Mouse (Mus musculus) liver, embryonic 12.5 days (tissue): ENCODE data around the gene D430041D05Rik. TPM values are rescaled to one million over a fixed set of nuclear protein-coding genes. Genes with fewer than 3 reads are reported as not detected.

Experiments used
- ATAC-seq: fragments of 200-750 bp; cut with Nextera tagmentation; 2 replicates; pipeline ENCODE4 v1.8.0; 2017; ENCODE audit warnings: moderate number of reproducible peaks, mild to moderate bottlenecking, moderate library complexity
- H3K27ac ChIP-seq: fragments of 300-500 bp; sonication (generic); 2 replicates; pipeline ENCODE4 v1.5.1; 2016; ENCODE audit warnings: mild to moderate bottlenecking
- H3K27me3 ChIP-seq: fragments of 300-500 bp; sonication (generic); replicated peaks from 2 replicates; pipeline ENCODE4 v1.6.1; 2016; ENCODE audit warnings: mild to moderate bottlenecking, moderate library complexity
- H3K36me3 ChIP-seq: fragments of 300-500 bp; sonication (generic); 2 replicates; pipeline ENCODE4 v1.6.1; 2016; ENCODE audit warnings: mild to moderate bottlenecking, moderate library complexity
- H3K4me1 ChIP-seq: fragments of 300-500 bp; sonication (generic); 2 replicates; pipeline ENCODE4 v1.6.1; 2016
- H3K4me2 ChIP-seq: fragments of 300-500 bp; sonication (generic); 2 replicates; pipeline ENCODE4 v1.6.1; 2016; ENCODE audit warnings: mild to moderate bottlenecking, moderate library complexity
- H3K4me3 ChIP-seq: fragments of 300-500 bp; sonication (generic); 2 replicates; pipeline ENCODE4 v1.5.1; 2016; ENCODE audit warnings: mild to moderate bottlenecking, moderate library complexity
- H3K9ac ChIP-seq: fragments of 300-500 bp; sonication (generic); 2 replicates; pipeline ENCODE4 v1.6.1; 2016; ENCODE audit warnings: mild to moderate bottlenecking, moderate library complexity
- H3K9me3 ChIP-seq: fragments of 300-500 bp; sonication (generic); replicated peaks from 2 replicates; pipeline ENCODE4 v1.6.1; 2016; ENCODE audit warnings: mild to moderate bottlenecking, moderate library complexity
- WGBS: fragments of 180-500 bp; shearing (Covaris S2); methylation state at CpG from one replicate; pipeline ENCODE4 v1.1.7; 2016; ENCODE audit not compliant: insufficient replicate concordance; 5-methylcytosine and 5-hydroxymethylcytosine counted together
- polyA plus RNA-seq: library from polyadenylated mRNA; unstranded; fragments of >200 nt; fragmentation: Nextera tagmentation; extraction: Ambion mirVana; gene quantifications from 2 replicates; pipeline ENCODE4 v1.2.1, GENCODE M21; 2016

D430041D05Rik gene
- polyA plus RNA-seq, 1 experiment from 2014 or later = 0.02 TPM

- 67% methylated on average over 4 of the region's 4 CpGs for WGBS
- Histone ChIP-seq H3K9me3 (no peaks in the 10 kb centered on the region), H3K4me3 (no peak overlapping the region), H3K4me2 (no peak overlapping the region), H3K27ac (no peak overlapping the region), H3K36me3 (no peaks in the 10 kb centered on the region), H3K9ac (no peak overlapping the region), H3K4me1 (no peaks in the 10 kb centered on the region), H3K27me3 (no peaks in the 10 kb centered on the region)
- ATAC-seq = no peak
These were observed 246.8 kb downstream of the D430041D05Rik start for GRCm38 (mm10) chr2:104163978-104164487.

- ATAC-seq = no peak
- WGBS = 69% methylated on average over 7 of the region's 7 CpGs
- H3K4me2 ChIP-seq = no peak overlapping the region
These were observed 247.4 kb downstream of the D430041D05Rik start for GRCm38 (mm10) chr2:104163418-104163817.

GRCm38 (mm10) chr2:104157831-104158230, 253.0 kb downstream of the D430041D05Rik start:
- no peak for ATAC-seq
- WGBS = 81% methylated on average over 4 of the region's 4 CpGs

More at GRCm38 (mm10) chr2:104163418-104163817, 247.4 kb downstream of the D430041D05Rik start:
- Histone ChIP-seq H3K27ac (no peak overlapping the region), H3K27me3 (no peaks in the 10 kb centered on the region), H3K4me1 (no peaks in the 10 kb centered on the region), H3K9me3 (no peaks in the 10 kb centered on the region), H3K36me3 (no peaks in the 10 kb centered on the region), H3K9ac (no peak overlapping the region), H3K4me3 (no peak overlapping the region)

GRCm38 (mm10) chr2:104153876-104154275, 256.9 kb downstream of the D430041D05Rik start:
- Histone ChIP-seq H3K36me3 (no peaks in the 10 kb centered on the region), H3K27ac (no peak overlapping the region), H3K4me3 (no peak overlapping the region), H3K27me3 (peaks cover 8% of the 10 kb centered on the region), H3K4me2 (no peak overlapping the region), H3K9me3 (no peaks in the 10 kb centered on the region), H3K4me1 (no peaks in the 10 kb centered on the region), H3K9ac (no peak overlapping the region)
- no peak for ATAC-seq
- WGBS = 63% methylated on average over 3 of the region's 3 CpGs

More at GRCm38 (mm10) chr2:104157831-104158230, 253.0 kb downstream of the D430041D05Rik start:
- Histone ChIP-seq H3K4me1 (no peaks in the 10 kb centered on the region), H3K9me3 (no peaks in the 10 kb centered on the region), H3K27ac (no peak overlapping the region), H3K27me3 (no peaks in the 10 kb centered on the region; the same call in none of the 2 replicates), H3K9ac (no peak overlapping the region), H3K4me2 (no peak overlapping the region), H3K4me3 (no peak overlapping the region), H3K36me3 (no peaks in the 10 kb centered on the region)

GRCm38 (mm10) chr2:104153345-104153744, 257.5 kb downstream of the D430041D05Rik start:
- no peaks in the 10 kb centered on the region for H3K36me3 ChIP-seq
- H3K9ac ChIP-seq = no peak overlapping the region
- H3K4me2 ChIP-seq = no peak overlapping the region
- WGBS = 60% methylated on average over 4 of the region's 4 CpGs
- no peak overlapping the region for H3K27ac ChIP-seq
- no peak for ATAC-seq
- H3K4me1 ChIP-seq = no peaks in the 10 kb centered on the region
- H3K4me3 ChIP-seq = no peak overlapping the region
- no peaks in the 10 kb centered on the region for H3K9me3 ChIP-seq
- peaks cover 13% of the 10 kb centered on the region for H3K27me3 ChIP-seq

GRCm38 (mm10) chr2:104150608-104151397, 260.0 kb downstream of the D430041D05Rik start:
- Histone ChIP-seq H3K9ac (no peak overlapping the region), H3K27ac (no peak overlapping the region), H3K9me3 (no peaks in the 10 kb centered on the region), H3K4me1 (peaks cover 5% of the 10 kb centered on the region), H3K36me3 (no peaks in the 10 kb centered on the region), H3K4me2 (no peak overlapping the region), H3K27me3 (peaks cover 25% of the 10 kb centered on the region), H3K4me3 (no peak overlapping the region)
- no peak for ATAC-seq
- WGBS = 57% methylated on average over 6 of the region's 6 CpGs

GRCm38 (mm10) chr2:104147910-104148561, 262.8 kb downstream of the D430041D05Rik start:
- Histone ChIP-seq H3K9me3 (no peaks in the 10 kb centered on the region), H3K9ac (no peak overlapping the region), H3K4me3 (no peak overlapping the region), H3K27me3 (peaks cover 28% of the 10 kb centered on the region; the same call in 1 of the 2 replicates), H3K4me2 (no peak overlapping the region), H3K4me1 (peaks cover 11% of the 10 kb centered on the region), H3K36me3 (no peaks in the 10 kb centered on the region), H3K27ac (no peak overlapping the region)
- ATAC-seq = no peak
- 63% methylated on average over 4 of the region's 4 CpGs for WGBS

- no peak overlapping the region for H3K4me3 ChIP-seq
- WGBS = 23% methylated on average over 1 of the region's 1 CpGs
- no peak overlapping the region for H3K4me2 ChIP-seq
- no peaks in the 10 kb centered on the region for H3K9me3 ChIP-seq
- peaks cover 30% of the 10 kb centered on the region; the same call in 1 of the 2 replicates for H3K27me3 ChIP-seq
- peaks cover 11% of the 10 kb centered on the region for H3K4me1 ChIP-seq
- no peak overlapping the region for H3K9ac ChIP-seq
- H3K27ac ChIP-seq = no peak overlapping the region
- H3K36me3 ChIP-seq = no peaks in the 10 kb centered on the region
- ATAC-seq = peak; percentile 78
These were observed 264.8 kb downstream of the D430041D05Rik start for GRCm38 (mm10) chr2:104145983-104146382.

GRCm38 (mm10) chr2:104144004-104144403, 266.8 kb downstream of the D430041D05Rik start:
- Histone ChIP-seq H3K4me3 (no peak overlapping the region), H3K4me2 (no peak overlapping the region), H3K9ac (no peak overlapping the region), H3K36me3 (no peaks in the 10 kb centered on the region), H3K9me3 (no peaks in the 10 kb centered on the region), H3K27me3 (peaks cover 31% of the 10 kb centered on the region; the same call in 1 of the 2 replicates), H3K4me1 (peaks cover 11% of the 10 kb centered on the region), H3K27ac (no peak overlapping the region)
- no peak for ATAC-seq
- WGBS = 76% methylated on average over 12 of the region's 12 CpGs

GRCm38 (mm10) chr2:104142140-104142539, 268.7 kb downstream of the D430041D05Rik start:
- WGBS = 65% methylated on average over 8 of the region's 8 CpGs

GRCm38 (mm10) chr2:104135920-104136319, 274.9 kb downstream of the D430041D05Rik start:
- no peak overlapping the region for H3K4me2 ChIP-seq
- no peak overlapping the region for H3K27ac ChIP-seq
- no peak overlapping the region for H3K9ac ChIP-seq
- no peaks in the 10 kb centered on the region for H3K36me3 ChIP-seq
- no peak overlapping the region for H3K4me3 ChIP-seq
- WGBS = 59% methylated on average over 2 of the region's 2 CpGs
- ATAC-seq = no peak
- peaks cover 13% of the 10 kb centered on the region for H3K4me1 ChIP-seq
- 0 out of 2 replicates have a peak, but pooled peaks cover 4% of the 10 kb centered on the region for H3K9me3 ChIP-seq
- H3K27me3 ChIP-seq = peaks cover 28% of the 10 kb centered on the region

More at GRCm38 (mm10) chr2:104142140-104142539, 268.7 kb downstream of the D430041D05Rik start:
- Histone ChIP-seq H3K9ac (no peak overlapping the region), H3K4me2 (no peak overlapping the region), H3K4me3 (no peak overlapping the region), H3K9me3 (0 out of 2 replicates have a peak, but pooled peaks cover 4% of the 10 kb centered on the region), H3K27ac (no peak overlapping the region), H3K4me1 (peaks cover 11% of the 10 kb centered on the region), H3K36me3 (no peaks in the 10 kb centered on the region), H3K27me3 (peaks cover 14% of the 10 kb centered on the region; the same call in 1 of the 2 replicates)
- no peak for ATAC-seq
